Mouse (Mus musculus) forebrain, embryonic 11.5 days (tissue): ENCODE measurements at regions not wholly inside any gene's neighbourhood (a gene's known extent, or its start where the extent isn't known, plus 50 kb on each side); places are given as distances from the start of the nearest gene placed in this dataset.

Experiments
- ATAC-seq: fragments of 200-750 bp; cut with Nextera tagmentation; replicated peaks from 2 replicates; pipeline ENCODE4 v1.8.0; 2017; ENCODE audit warnings: moderate TSS enrichment; ENCODE audit not compliant: low FRiP score
- DNase-seq: peaks from one replicate; pipeline ENCODE4 v3.0.0-alpha.2; 2017; ENCODE audit warnings: low spot score
- H3K27ac ChIP-seq: fragments of 300-500 bp; sonication (generic); 2 replicates; pipeline ENCODE4 v1.5.1; 2014; ENCODE audit warnings: low read depth, low read length
- H3K27me3 ChIP-seq: fragments of 300-500 bp; sonication (generic); 2 replicates; pipeline ENCODE4 v1.6.1; 2014; ENCODE audit warnings: mild to moderate bottlenecking, low read length, mixed read lengths; ENCODE audit not compliant: control insufficient read depth, insufficient read depth
- H3K36me3 ChIP-seq: fragments of 300-500 bp; sonication (generic); 2 replicates; pipeline ENCODE4 v1.6.1; 2014; ENCODE audit warnings: mild to moderate bottlenecking, low read length, moderate library complexity, mixed read lengths; ENCODE audit not compliant: control insufficient read depth, insufficient read depth
- H3K4me1 ChIP-seq: fragments of 300-500 bp; sonication (generic); replicated peaks from 2 replicates; pipeline ENCODE4 v1.6.1; 2014; ENCODE audit warnings: low read length, mixed read lengths; ENCODE audit not compliant: control insufficient read depth, insufficient read depth
- H3K4me2 ChIP-seq: fragments of 300-500 bp; sonication (generic); 2 replicates; pipeline ENCODE4 v1.6.1; 2014; ENCODE audit warnings: low read depth, mild to moderate bottlenecking, low read length, moderate library complexity, mixed read lengths; ENCODE audit not compliant: severe bottlenecking
- H3K4me3 ChIP-seq: fragments of 300-500 bp; sonication (generic); 2 replicates; pipeline ENCODE4 v1.5.1; 2014; ENCODE audit warnings: low read depth, low read length
- H3K9ac ChIP-seq: fragments of 300-500 bp; sonication (generic); 2 replicates; pipeline ENCODE4 v1.6.1; 2014; ENCODE audit warnings: low read length
- H3K9me3 ChIP-seq: fragments of 300-500 bp; sonication (generic); 2 replicates; pipeline ENCODE4 v1.6.1; 2016; ENCODE audit warnings: low read length, mixed read lengths; ENCODE audit not compliant: control insufficient read depth
- WGBS: fragments of 180-500 bp; shearing (Covaris S2); extraction: QIAGEN DNeasy Blood & Tissue Kit; methylation state at CpG from one replicate; pipeline ENCODE4 v1.1.7; 2014; 5-methylcytosine and 5-hydroxymethylcytosine counted together

- no peaks in the 10 kb centered on the region for H3K36me3 ChIP-seq
- H3K9ac ChIP-seq = no peak overlapping the region
- no peaks in the 10 kb centered on the region for H3K9me3 ChIP-seq
- 92% methylated on average over 8 of the region's 8 CpGs for WGBS
- H3K27ac ChIP-seq = no peak overlapping the region
- H3K4me2 ChIP-seq = no peak overlapping the region
- H3K4me1 ChIP-seq = no peaks in the 10 kb centered on the region
- H3K4me3 ChIP-seq = no peak overlapping the region
- no peaks in the 10 kb centered on the region for H3K27me3 ChIP-seq
- ATAC-seq = no peak
- no peak for DNase-seq
These were observed 187.4 kb downstream of the Gpd2 start for GRCm38 (mm10) chr2:57424879-57425278.

DNA sequence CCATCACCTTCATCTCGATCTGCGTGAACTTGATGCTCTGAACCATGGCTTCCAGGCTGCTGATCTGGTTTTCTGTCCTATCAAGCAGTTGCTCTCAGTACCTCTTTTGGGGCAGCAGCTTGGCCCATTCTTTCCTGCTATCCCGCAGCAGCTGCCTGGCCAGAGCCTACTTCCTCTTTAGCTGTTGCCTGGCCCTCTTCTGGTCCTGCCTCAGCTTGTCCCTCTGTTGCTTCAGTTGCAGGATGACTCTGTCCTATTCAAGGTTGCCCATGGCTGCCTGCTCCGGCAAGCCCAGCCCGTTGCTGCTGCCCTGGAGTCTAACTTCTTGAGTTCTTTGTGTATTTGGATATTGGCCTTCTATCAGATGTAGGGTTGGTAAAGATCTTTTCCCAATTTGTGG, 188.0 kb downstream of the Gpd2 start:
- 92% methylated on average over 5 of the region's 5 CpGs for WGBS
- Histone ChIP-seq H3K9ac (no peak overlapping the region), H3K27me3 (no peaks in the 10 kb centered on the region), H3K4me2 (no peak overlapping the region), H3K4me1 (no peaks in the 10 kb centered on the region), H3K9me3 (no peaks in the 10 kb centered on the region), H3K36me3 (no peaks in the 10 kb centered on the region), H3K4me3 (no peak overlapping the region), H3K27ac (no peak overlapping the region)
- ATAC-seq (no peak), DNase-seq (no peak)

DNA sequence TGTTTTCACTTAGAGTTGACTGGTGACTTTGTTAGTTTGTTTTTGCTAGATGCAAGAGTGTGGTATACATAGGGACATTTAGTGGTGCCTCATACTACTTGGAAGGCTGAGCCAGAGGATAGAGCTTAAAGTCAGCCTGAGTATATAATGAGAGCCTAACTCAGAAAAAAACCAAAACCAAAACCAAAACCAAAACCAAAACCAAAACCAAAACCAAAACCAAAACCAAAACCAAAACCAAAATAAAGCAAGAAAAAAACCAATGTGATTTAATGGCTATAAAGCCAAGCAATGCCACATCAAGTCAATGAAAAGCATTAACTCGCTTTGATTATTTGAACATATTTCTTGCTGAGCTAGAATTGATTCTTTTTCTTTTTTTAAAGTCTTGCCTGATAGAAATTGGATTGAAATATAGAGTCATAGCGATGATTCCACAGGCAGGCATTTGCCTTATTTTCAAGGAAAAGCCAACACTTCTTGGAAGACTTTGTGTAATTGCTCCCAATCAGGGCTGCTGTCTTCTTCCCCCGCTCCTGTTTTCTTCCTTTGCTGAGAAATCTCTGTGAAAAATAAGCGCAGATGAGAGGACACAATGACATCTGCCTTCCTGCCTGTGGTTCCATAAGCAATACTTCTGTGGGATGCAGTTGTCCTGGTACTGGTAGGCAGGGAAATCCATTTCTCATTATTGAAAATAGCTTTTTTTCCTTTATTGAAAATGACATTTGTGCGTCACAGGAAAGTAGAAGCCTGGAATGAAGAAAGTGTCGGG, 213.7 kb downstream of the Gpd2 start:
- Histone ChIP-seq H3K4me2 (no peak overlapping the region), H3K4me1 (no peaks in the 10 kb centered on the region), H3K4me3 (no peak overlapping the region), H3K36me3 (no peaks in the 10 kb centered on the region), H3K9me3 (no peaks in the 10 kb centered on the region), H3K27ac (no peak overlapping the region), H3K9ac (no peak overlapping the region), H3K27me3 (no peaks in the 10 kb centered on the region)
- WGBS = 92% methylated on average over 6 of the region's 6 CpGs
- DNase-seq (no peak), ATAC-seq (no peak)

GRCm38 (mm10) chr2:57453896-57454679, 216.7 kb downstream of the Gpd2 start:
- Histone ChIP-seq H3K4me3 (no peak overlapping the region), H3K9me3 (no peaks in the 10 kb centered on the region), H3K27me3 (no peaks in the 10 kb centered on the region), H3K4me1 (no peaks in the 10 kb centered on the region), H3K9ac (no peak overlapping the region), H3K36me3 (no peaks in the 10 kb centered on the region), H3K4me2 (no peak overlapping the region), H3K27ac (no peak overlapping the region)
- DNase-seq (no peak), ATAC-seq (no peak)
- 89% methylated on average over 5 of the region's 5 CpGs for WGBS

DNA sequence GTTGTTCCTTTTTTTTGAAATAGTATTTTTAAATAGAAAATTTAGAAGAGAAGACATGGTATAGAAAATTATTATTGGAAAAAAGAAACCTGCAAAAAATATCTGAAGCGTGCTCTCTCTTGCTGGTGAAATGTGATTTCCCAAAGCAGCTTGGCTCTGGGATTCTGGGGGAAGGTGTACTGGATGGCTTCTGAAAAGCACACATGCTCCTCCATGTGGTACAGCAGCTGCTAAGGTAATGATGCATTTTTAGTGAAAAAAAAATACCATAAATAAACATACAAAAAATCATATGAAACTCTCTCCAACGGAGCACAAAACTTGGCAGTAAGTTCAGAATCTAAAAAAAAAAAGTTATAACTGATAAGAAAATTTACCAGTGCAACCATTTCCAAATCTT, 222.5 kb downstream of the Gpd2 start:
- ATAC-seq (no peak), DNase-seq (no peak)
- Histone ChIP-seq H3K4me3 (no peak overlapping the region), H3K27me3 (no peaks in the 10 kb centered on the region), H3K9ac (no peak overlapping the region), H3K4me1 (no peaks in the 10 kb centered on the region), H3K9me3 (no peaks in the 10 kb centered on the region), H3K36me3 (no peaks in the 10 kb centered on the region), H3K27ac (no peak overlapping the region), H3K4me2 (no peak overlapping the region)
- 93% methylated on average over 2 of the region's 2 CpGs for WGBS

GRCm38 (mm10) chr2:57473873-57474272, 236.4 kb downstream of the Gpd2 start:
- Histone ChIP-seq H3K4me1 (no peaks in the 10 kb centered on the region), H3K4me2 (no peak overlapping the region), H3K36me3 (no peaks in the 10 kb centered on the region), H3K9me3 (no peaks in the 10 kb centered on the region), H3K4me3 (no peak overlapping the region), H3K9ac (no peak overlapping the region), H3K27me3 (no peaks in the 10 kb centered on the region), H3K27ac (no peak overlapping the region)
- no peak for ATAC-seq
- 86% methylated on average over 3 of the region's 3 CpGs for WGBS
- DNase-seq = no peak

DNA sequence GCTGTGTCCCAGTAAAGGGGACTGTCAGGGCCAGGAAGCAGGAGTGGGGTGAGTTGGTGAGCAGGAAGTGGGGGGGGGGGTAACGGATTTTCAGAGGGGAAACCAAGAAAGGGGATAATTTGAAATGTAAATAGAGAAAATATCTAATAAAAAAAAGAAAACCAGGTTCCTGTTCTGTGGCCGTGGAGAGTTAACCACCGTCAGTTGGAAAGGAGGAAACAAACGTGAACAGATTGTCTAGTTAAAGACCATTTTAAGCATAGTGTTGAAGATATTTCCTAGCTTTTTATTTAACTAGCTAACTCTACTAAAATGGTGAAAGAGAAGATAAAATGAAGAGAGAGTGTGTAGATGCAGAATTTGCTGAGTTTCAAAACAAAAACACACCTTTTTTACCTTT, 254.7 kb downstream of the Gpd2 start:
- no peak overlapping the region for H3K4me2 ChIP-seq
- H3K27me3 ChIP-seq = no peaks in the 10 kb centered on the region
- H3K36me3 ChIP-seq = no peaks in the 10 kb centered on the region
- H3K4me3 ChIP-seq = no peak overlapping the region
- DNase-seq = no peak
- WGBS = 79% methylated on average over 4 of the region's 4 CpGs
- no peaks in the 10 kb centered on the region; the same call in 1 of the 2 replicates for H3K4me1 ChIP-seq
- no peak for ATAC-seq
- no peak overlapping the region for H3K27ac ChIP-seq
- H3K9ac ChIP-seq = no peak overlapping the region
- no peaks in the 10 kb centered on the region for H3K9me3 ChIP-seq

DNA sequence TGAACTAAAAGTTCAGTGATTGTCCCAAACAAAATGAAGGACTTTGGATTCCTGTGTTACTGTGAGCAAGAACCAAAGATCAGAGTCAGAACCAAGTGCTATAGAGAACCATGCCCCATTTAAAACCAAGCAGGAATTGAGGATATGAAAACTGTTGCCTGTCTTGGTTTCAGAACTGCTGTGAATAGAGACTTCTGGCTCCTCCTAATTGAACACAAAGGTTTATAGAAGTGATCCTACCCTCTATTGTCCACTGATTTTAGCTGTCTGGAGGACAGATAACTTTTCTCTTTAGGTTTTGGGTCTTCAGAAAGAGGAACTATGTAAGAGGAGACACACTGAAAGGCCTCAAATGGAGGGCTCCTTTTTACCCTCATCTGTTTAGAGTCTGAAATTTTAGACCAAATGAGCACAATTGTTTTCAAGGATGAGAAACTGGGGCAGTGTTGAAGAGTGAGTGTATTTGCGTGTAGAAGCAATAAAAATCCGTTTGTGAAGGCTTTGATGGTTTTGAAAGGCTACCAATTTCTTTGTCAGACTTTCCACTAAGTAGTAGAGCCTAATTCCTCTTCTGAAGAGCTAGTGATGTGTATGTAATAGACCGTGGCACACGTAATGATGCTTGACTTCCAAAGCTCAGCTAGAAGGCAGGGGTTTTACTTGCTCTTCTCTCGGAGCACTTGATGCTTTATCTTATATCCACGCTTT, 255.6 kb downstream of the Gpd2 start:
- 25% methylated on average over 6 of the region's 6 CpGs for WGBS
- H3K4me3 ChIP-seq = no peak overlapping the region
- H3K27me3 ChIP-seq = no peaks in the 10 kb centered on the region
- no peak overlapping the region for H3K27ac ChIP-seq
- no peaks in the 10 kb centered on the region for H3K36me3 ChIP-seq
- H3K4me2 ChIP-seq = no peak overlapping the region
- no peak; the same call in 1 of the 2 replicates for ATAC-seq
- H3K9me3 ChIP-seq = no peaks in the 10 kb centered on the region
- no peaks in the 10 kb centered on the region; the same call in 1 of the 2 replicates for H3K4me1 ChIP-seq
- H3K9ac ChIP-seq = no peak overlapping the region
- no peak for DNase-seq
